Mouse (Mus musculus) liver, embryonic 13.5 days (tissue): ENCODE results near the gene Svs6. TPM values are rescaled to one million over a fixed set of nuclear protein-coding genes. Genes with fewer than 3 reads are reported as not detected.

Experiments used
- ATAC-seq: fragments of 200-750 bp; cut with Nextera tagmentation; 2 replicates; pipeline ENCODE4 v1.8.0; 2017; ENCODE audit warnings: low read depth, mild to moderate bottlenecking, moderate number of reproducible peaks, moderate library complexity
- DNase-seq: peaks from one replicate; pipeline ENCODE4 v3.0.0; 2022
- H3K27ac ChIP-seq: fragments of 300-500 bp; sonication (generic); 2 replicates; pipeline ENCODE4 v1.5.1; 2015; ENCODE audit warnings: moderate library complexity, mild to moderate bottlenecking, inconsistent platforms
- H3K27me3 ChIP-seq: fragments of 300-500 bp; sonication (generic); 2 replicates; pipeline ENCODE4 v1.6.1; 2015; ENCODE audit warnings: mild to moderate bottlenecking, inconsistent platforms
- H3K36me3 ChIP-seq: fragments of 300-500 bp; sonication (generic); 2 replicates; pipeline ENCODE4 v1.6.1; 2015; ENCODE audit warnings: mild to moderate bottlenecking, inconsistent platforms
- H3K4me1 ChIP-seq: fragments of 300-500 bp; sonication (generic); replicated peaks from 2 replicates; pipeline ENCODE4 v1.6.1; 2015; ENCODE audit warnings: inconsistent platforms
- H3K4me2 ChIP-seq: fragments of 300-500 bp; sonication (generic); 2 replicates; pipeline ENCODE4 v1.6.1; 2015; ENCODE audit warnings: inconsistent platforms, mild to moderate bottlenecking, moderate library complexity
- H3K4me3 ChIP-seq: fragments of 300-500 bp; sonication (generic); replicated peaks from 2 replicates; pipeline ENCODE4 v1.5.1; 2015; ENCODE audit warnings: mild to moderate bottlenecking, inconsistent platforms
- H3K9ac ChIP-seq: fragments of 300-500 bp; sonication (generic); 2 replicates; pipeline ENCODE4 v1.6.1; 2015; ENCODE audit warnings: mild to moderate bottlenecking, inconsistent platforms
- H3K9me3 ChIP-seq: fragments of 300-500 bp; sonication (generic); replicated peaks from 2 replicates; pipeline ENCODE4 v1.6.1; 2016; ENCODE audit warnings: inconsistent platforms
- WGBS: fragments of 180-500 bp; shearing (Covaris S2); methylation state at CpG from one replicate; pipeline ENCODE4 v1.1.7; 2015; ENCODE audit not compliant: insufficient replicate concordance; 5-methylcytosine and 5-hydroxymethylcytosine counted together
- microRNA-seq: library from miRNA; unstranded; fragments of <30 nt; microRNA quantifications from one replicate; pipeline ENCODE4, GENCODE M21; 2016
- polyA plus RNA-seq: library from polyadenylated mRNA; unstranded; fragments of >200 nt; fragmentation: Nextera tagmentation; extraction: Ambion mirVana; gene quantifications from 2 replicates; pipeline ENCODE4 v1.2.1, GENCODE M21; 2015

Svs6 gene
- polyA plus RNA-seq, 1 experiment from 2014 or later = not detected

GRCm38 (mm10) chr2:164356177-164356967 is 39.8 kb downstream of the Svs6 start:
- Histone ChIP-seq H3K9me3 (no peaks in the 10 kb centered on the region), H3K27me3 (no peaks in the 10 kb centered on the region; the same call in 1 of the 2 replicates), H3K4me2 (no peak overlapping the region), H3K4me3 (no peak overlapping the region), H3K4me1 (no peaks in the 10 kb centered on the region), H3K27ac (no peak overlapping the region), H3K9ac (no peak overlapping the region), H3K36me3 (no peaks in the 10 kb centered on the region)
- 52% methylated on average over 11 of the region's 11 CpGs for WGBS
- no peak for ATAC-seq
- DNase-seq = no peak

- WGBS = 64% methylated on average over 3 of the region's 3 CpGs
- DNase-seq = no peak
Observed at GRCm38 (mm10) chr2:164358373-164358772, 41.8 kb downstream of the Svs6 start.

GRCm38 (mm10) chr2:164359031-164359430 is 42.5 kb downstream of the Svs6 start:
- Histone ChIP-seq H3K9me3 (no peaks in the 10 kb centered on the region), H3K27me3 (no peaks in the 10 kb centered on the region; the same call in 1 of the 2 replicates), H3K9ac (no peak overlapping the region), H3K36me3 (no peaks in the 10 kb centered on the region), H3K4me3 (no peak overlapping the region), H3K27ac (no peak overlapping the region), H3K4me2 (no peak overlapping the region), H3K4me1 (no peaks in the 10 kb centered on the region)
- 63% methylated on average over 5 of the region's 5 CpGs for WGBS
- DNase-seq (no peak), ATAC-seq (no peak)

More at GRCm38 (mm10) chr2:164358373-164358772, 41.8 kb downstream of the Svs6 start:
- Histone ChIP-seq H3K4me1 (no peaks in the 10 kb centered on the region), H3K27ac (no peak overlapping the region), H3K36me3 (no peaks in the 10 kb centered on the region), H3K27me3 (no peaks in the 10 kb centered on the region; the same call in 1 of the 2 replicates), H3K9ac (no peak overlapping the region), H3K9me3 (no peaks in the 10 kb centered on the region), H3K4me2 (no peak overlapping the region), H3K4me3 (no peak overlapping the region)
- ATAC-seq = no peak

- H3K36me3 ChIP-seq = no peaks in the 10 kb centered on the region
- H3K4me2 ChIP-seq = no peak overlapping the region
- H3K9me3 ChIP-seq = no peaks in the 10 kb centered on the region
- DNase-seq (no peak), ATAC-seq (no peak)
- H3K9ac ChIP-seq = no peak overlapping the region
- H3K27ac ChIP-seq = no peak overlapping the region
- whole genome bisulfite sequencing = 60% methylated on average over 5 of the region's 5 CpGs
- no peak overlapping the region for H3K4me3 ChIP-seq
- no peaks in the 10 kb centered on the region; the same call in 1 of the 2 replicates for H3K27me3 ChIP-seq
- H3K4me1 ChIP-seq = no peaks in the 10 kb centered on the region
Observed at GRCm38 (mm10) chr2:164359668-164360067, 43.1 kb downstream of the Svs6 start.

GRCm38 (mm10) chr2:164360974-164361657 is 44.6 kb downstream of the Svs6 start:
- ATAC-seq = no peak
- no peaks in the 10 kb centered on the region for H3K4me1 ChIP-seq
- H3K4me2 ChIP-seq = no peak overlapping the region
- DNase-seq = no peak
- no peaks in the 10 kb centered on the region; the same call in 1 of the 2 replicates for H3K27me3 ChIP-seq
- no peak overlapping the region for H3K27ac ChIP-seq
- no peaks in the 10 kb centered on the region for H3K36me3 ChIP-seq
- no peaks in the 10 kb centered on the region for H3K9me3 ChIP-seq
- whole genome bisulfite sequencing = 22% methylated on average over 13 of the region's 13 CpGs
- no peak overlapping the region for H3K9ac ChIP-seq
- no peak overlapping the region for H3K4me3 ChIP-seq

- ATAC-seq (no peak), DNase-seq (no peak)
- Histone ChIP-seq H3K27ac (no peak overlapping the region), H3K9ac (no peak overlapping the region), H3K36me3 (no peaks in the 10 kb centered on the region), H3K27me3 (no peaks in the 10 kb centered on the region), H3K4me2 (no peak overlapping the region), H3K4me3 (no peak overlapping the region), H3K4me1 (no peaks in the 10 kb centered on the region), H3K9me3 (no peaks in the 10 kb centered on the region)
- 66% methylated on average over 3 of the region's 3 CpGs for WGBS
Observed at GRCm38 (mm10) chr2:164366947-164367346, 50.4 kb downstream of the Svs6 start.

Small RNAs within 50 kb of the gene (microRNA-seq; reads per million reads assigned to microRNA genes)
- not detected for gene Mir7678

Other genes starting within 250 kb of the Svs6 start
- 14.8 and 17.9 TPM in 2 replicates for gene Stk4, start 246.4 kb upstream of the Svs6 start, polyA plus RNA-seq
- 26.1 and 28.6 TPM in 2 replicates for gene Tomm34, start 245.6 kb upstream of the Svs6 start, polyA plus RNA-seq
- gene Kcns1, start 145.6 kb upstream of the Svs6 start, polyA plus RNA-seq = not detected in 2 replicates
- gene Wfdc5, start 134.0 kb upstream of the Svs6 start, polyA plus RNA-seq = not detected in 2 replicates
- gene Wfdc12, start 126.1 kb upstream of the Svs6 start, polyA plus RNA-seq = not detected in 2 replicates
- not detected in 2 replicates for gene Wfdc15a, start 116.6 kb upstream of the Svs6 start, polyA plus RNA-seq
- gene Wfdc15b, start 95.1 kb upstream of the Svs6 start, polyA plus RNA-seq = 0.34 TPM in 1 of 2 replicates, not detected in the other
- gene Svs2, start 78.3 kb upstream of the Svs6 start, polyA plus RNA-seq = not detected in 2 replicates
- gene Svs3b, start 60.1 kb upstream of the Svs6 start, polyA plus RNA-seq = not detected in 2 replicates
- gene Svs4, start 38.3 kb upstream of the Svs6 start, polyA plus RNA-seq = not detected in 2 replicates
- not detected in 2 replicates for gene Svs3a, start 27.5 kb upstream of the Svs6 start, polyA plus RNA-seq
- gene Svs5, start 16.0 kb downstream of the Svs6 start, polyA plus RNA-seq = not detected in 2 replicates
- gene Slpi, start 72.3 kb downstream of the Svs6 start, polyA plus RNA-seq = 16.6 and 20.5 TPM in 2 replicates
- gene Rbpjl, start 86.4 kb downstream of the Svs6 start, polyA plus RNA-seq = 0.02 TPM in 2 replicates
- gene Matn4, start 88.4 kb downstream of the Svs6 start, polyA plus RNA-seq = 0.13 and 0.35 TPM in 2 replicates
- gene Sdc4, start 127.1 kb downstream of the Svs6 start, polyA plus RNA-seq = 33.6 and 37.0 TPM in 2 replicates
- gene Sys1, start 140.2 kb downstream of the Svs6 start, polyA plus RNA-seq = 28.5 and 33.2 TPM in 2 replicates
- gene Gm20458, start 144.2 kb downstream of the Svs6 start, polyA plus RNA-seq = 5.3 and 5.7 TPM in 2 replicates
- not detected in 2 replicates for gene Trp53tg5, start 157.0 kb downstream of the Svs6 start, polyA plus RNA-seq
- gene Dbndd2, start 169.4 kb downstream of the Svs6 start, polyA plus RNA-seq = 0.79 and 1.9 TPM in 2 replicates
- 22.3 and 23.8 TPM in 2 replicates for gene Pigt, start 180.8 kb downstream of the Svs6 start, polyA plus RNA-seq
- gene Wfdc2, start 245.7 kb downstream of the Svs6 start, polyA plus RNA-seq = 1.2 and 1.9 TPM in 2 replicates